Mouse (Mus musculus): ENCODE results near the gene Mvk. TPM values are rescaled to one million over a fixed set of nuclear protein-coding genes. Genes with fewer than 3 reads are reported as not detected.
A peak's percentile ranks its signal among the peaks of the same experiment; 100 is the strongest.

The Mvk gene
- polyA plus RNA-seq, 1 experiment: 10.2 TPM

DNA sequence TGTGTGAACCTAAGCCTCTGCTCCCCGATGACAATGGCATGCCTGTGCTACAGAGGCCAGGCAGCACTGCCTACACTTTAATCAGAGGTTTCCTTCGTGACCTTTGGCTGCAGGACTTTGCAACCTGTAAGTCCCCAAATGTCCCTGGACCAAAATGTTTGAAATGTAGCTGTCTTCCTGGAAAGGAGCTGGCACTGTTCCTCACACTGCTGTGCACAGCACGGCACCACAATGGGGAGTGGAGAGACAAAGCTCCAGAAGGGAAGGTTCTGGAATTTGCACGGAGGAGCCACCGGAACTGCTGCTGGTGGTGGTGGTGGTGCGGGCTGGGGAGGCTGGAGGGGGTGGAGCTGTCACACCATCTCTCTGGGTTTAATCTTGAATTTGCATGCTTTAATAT is 17.3 kb upstream of the Mvk start:
- Histone ChIP-seq H3K4me1 (ENCODE audit: control insufficient read depth, insufficient read depth, low read length) (no peaks in the 10 kb centered on the region), H3K27me3 (ENCODE audit: control insufficient read depth, insufficient read depth, low read length) (no peaks in the 10 kb centered on the region), H3K27ac (ENCODE audit: control insufficient read depth, insufficient read depth, low read depth, low read length) (no peak overlapping the region), H3K36me3 (ENCODE audit: control insufficient read depth, insufficient read depth, low read length) (no peaks in the 10 kb centered on the region), H3K4me3 (ENCODE audit: control insufficient read depth, low read depth, low read length) (no peak overlapping the region)
- no peak for TF ChIP-seq CTCF (IDR thresholded peaks at IDR 0.05; ENCODE audit: control insufficient read depth, insufficient read depth, insufficient replicate concordance, low read depth, low read length)

DNA sequence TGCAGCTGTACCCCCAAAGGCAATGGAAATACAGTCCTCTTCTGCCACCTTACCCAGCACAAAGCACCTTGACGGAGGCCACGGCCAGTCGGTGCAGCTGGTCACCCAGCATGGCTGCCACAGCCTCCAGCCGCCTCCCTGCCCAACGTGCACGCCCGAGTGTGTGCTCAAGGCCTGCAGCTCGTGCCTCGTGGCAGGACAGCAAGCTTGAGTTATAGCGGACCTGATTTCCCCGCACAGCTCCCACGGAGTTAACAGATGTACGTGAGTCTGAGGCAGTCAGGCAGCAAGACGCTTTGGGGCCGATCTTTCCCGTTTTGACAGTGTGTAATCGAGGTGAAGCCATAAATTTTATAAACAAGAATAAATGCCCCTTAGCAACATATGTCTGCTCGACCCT is 15.4 kb upstream of the Mvk start:
- H3K4me1 ChIP-seq (ENCODE audit: control insufficient read depth, insufficient read depth, low read length): no peaks in the 10 kb centered on the region
- no peaks in the 10 kb centered on the region for H3K27me3 ChIP-seq (ENCODE audit: control insufficient read depth, insufficient read depth, low read length)
- no peaks in the 10 kb centered on the region for H3K36me3 ChIP-seq (ENCODE audit: control insufficient read depth, insufficient read depth, low read length)
- no peak overlapping the region for H3K27ac ChIP-seq (ENCODE audit: control insufficient read depth, insufficient read depth, low read depth, low read length)
- H3K4me3 ChIP-seq (ENCODE audit: control insufficient read depth, low read depth, low read length): no peak overlapping the region
- TF ChIP-seq CTCF (IDR thresholded peaks at IDR 0.05; ENCODE audit: control insufficient read depth, insufficient read depth, insufficient replicate concordance, low read depth, low read length): no peak
- TF ChIP-seq POLR2A (IDR thresholded peaks at IDR 0.05; ENCODE audit: control insufficient read depth, low read depth, low read length): no peak

DNA sequence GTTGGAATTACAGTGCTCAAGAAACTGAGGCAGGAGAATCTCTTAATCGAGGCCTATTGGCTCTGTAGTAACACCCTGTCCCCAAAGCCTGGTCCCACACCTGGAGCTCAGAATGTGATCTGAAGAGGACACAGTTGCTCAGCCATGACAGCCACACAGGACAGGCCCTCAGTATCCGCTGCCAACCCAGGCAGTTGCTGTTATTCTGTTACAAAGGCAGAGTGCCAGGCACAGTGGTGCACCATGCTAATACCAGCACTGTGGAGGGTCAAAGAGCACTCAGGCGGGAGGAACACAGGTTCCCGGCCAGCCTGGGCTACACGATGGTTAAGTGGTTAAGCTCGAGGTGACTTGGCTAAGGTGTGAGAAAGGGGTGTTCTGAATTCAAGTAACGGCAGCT is 14.3 kb upstream of the Mvk start:
- no peak for TF ChIP-seq CTCF (IDR thresholded peaks at IDR 0.05; ENCODE audit: control insufficient read depth, insufficient read depth, insufficient replicate concordance, low read depth, low read length)
- no peak for TF ChIP-seq POLR2A (IDR thresholded peaks at IDR 0.05; ENCODE audit: control insufficient read depth, low read depth, low read length)
- no peak overlapping the region for H3K27ac ChIP-seq (ENCODE audit: control insufficient read depth, insufficient read depth, low read depth, low read length)
- no peaks in the 10 kb centered on the region for H3K4me1 ChIP-seq (ENCODE audit: control insufficient read depth, insufficient read depth, low read length)
- no peak overlapping the region for H3K4me3 ChIP-seq (ENCODE audit: control insufficient read depth, low read depth, low read length)
- H3K36me3 ChIP-seq (ENCODE audit: control insufficient read depth, insufficient read depth, low read length): no peaks in the 10 kb centered on the region
- H3K27me3 ChIP-seq (ENCODE audit: control insufficient read depth, insufficient read depth, low read length): no peaks in the 10 kb centered on the region

DNA sequence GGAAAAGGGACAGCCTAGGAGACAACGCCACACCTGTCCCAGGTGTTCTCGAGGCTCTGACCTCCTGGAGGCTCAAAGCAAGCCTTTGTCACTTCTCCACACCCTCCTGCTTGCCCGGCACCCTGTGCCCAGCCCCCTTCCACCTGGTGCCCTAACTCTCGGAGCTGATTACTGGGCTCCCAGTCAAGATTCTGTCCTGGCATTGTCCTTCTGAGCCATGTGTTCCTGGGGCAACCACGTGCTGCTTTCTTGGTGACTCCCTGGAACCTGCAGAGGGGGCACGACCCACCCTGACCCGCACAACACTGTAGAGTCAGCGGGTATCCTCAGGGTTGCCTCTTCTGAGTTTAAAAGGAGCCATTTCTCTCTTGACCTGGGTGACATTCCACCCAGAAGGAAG is 9.7 kb upstream of the Mvk start:
- Histone ChIP-seq H3K27ac (ENCODE audit: control insufficient read depth, insufficient read depth, low read depth, low read length) (no peak overlapping the region), H3K36me3 (ENCODE audit: control insufficient read depth, insufficient read depth, low read length) (no peaks in the 10 kb centered on the region), H3K4me3 (ENCODE audit: control insufficient read depth, low read depth, low read length) (no peak overlapping the region), H3K4me1 (ENCODE audit: control insufficient read depth, insufficient read depth, low read length) (no peaks in the 10 kb centered on the region), H3K27me3 (ENCODE audit: control insufficient read depth, insufficient read depth, low read length) (no peaks in the 10 kb centered on the region)
- TF ChIP-seq CTCF (IDR thresholded peaks at IDR 0.05; ENCODE audit: control insufficient read depth, insufficient read depth, insufficient replicate concordance, low read depth, low read length) (no peak), POLR2A (IDR thresholded peaks at IDR 0.05; ENCODE audit: control insufficient read depth, low read depth, low read length) (no peak)

DNA sequence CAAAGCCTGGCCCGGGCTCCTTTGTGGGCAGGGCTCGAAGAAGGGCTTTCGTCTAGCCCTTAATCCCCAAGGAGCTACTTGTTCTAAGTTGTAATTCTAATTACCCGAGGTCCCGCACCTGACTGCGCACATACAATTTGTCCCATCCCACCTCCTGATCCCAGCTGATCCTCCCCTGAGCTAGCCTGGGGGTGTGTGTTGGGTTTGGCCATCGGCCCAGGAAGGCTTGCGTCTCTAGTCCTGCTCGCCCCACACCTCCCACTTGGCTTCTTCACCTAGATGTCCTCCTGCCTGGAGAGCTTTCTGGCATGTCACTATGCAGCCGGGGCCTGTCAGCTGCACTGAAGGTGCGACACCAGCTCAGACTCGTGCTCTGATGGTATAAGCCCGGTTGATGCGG is 8.5 kb upstream of the Mvk start:
- TF ChIP-seq CTCF (IDR thresholded peaks at IDR 0.05; ENCODE audit: control insufficient read depth, insufficient read depth, insufficient replicate concordance, low read depth, low read length) (no peak), POLR2A (IDR thresholded peaks at IDR 0.05; ENCODE audit: control insufficient read depth, low read depth, low read length) (no peak)

DNA sequence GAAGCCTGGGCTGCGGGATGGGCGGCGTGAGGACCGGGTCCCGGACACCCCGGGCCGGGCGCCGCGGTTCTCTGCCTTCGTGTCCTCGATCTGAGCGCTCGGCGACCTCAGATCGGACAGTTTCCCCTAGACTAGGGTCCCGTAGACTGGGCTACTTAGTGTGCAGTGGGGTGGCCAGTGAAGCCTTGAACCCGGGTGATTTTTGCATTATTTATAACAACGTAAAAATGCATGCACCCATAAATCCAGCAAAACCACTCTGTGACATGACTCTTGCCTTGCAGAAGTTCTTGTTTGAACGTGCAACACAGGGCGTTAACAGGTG is 261 bp downstream of the Mvk start:
- TF ChIP-seq CTCF (IDR thresholded peaks at IDR 0.05; ENCODE audit: control insufficient read depth, insufficient read depth, insufficient replicate concordance, low read depth, low read length) (no peak), POLR2A (IDR thresholded peaks at IDR 0.05; ENCODE audit: control insufficient read depth, low read depth, low read length) (no peak)
- Histone ChIP-seq H3K36me3 (ENCODE audit: control insufficient read depth, insufficient read depth, low read length) (no peaks in the 10 kb centered on the region), H3K4me3 (ENCODE audit: control insufficient read depth, low read depth, low read length) (peak overlapping the region; percentile 93), H3K4me1 (ENCODE audit: control insufficient read depth, insufficient read depth, low read length) (peaks cover 6% of the 10 kb centered on the region), H3K27ac (ENCODE audit: control insufficient read depth, insufficient read depth, low read depth, low read length) (no peak overlapping the region), H3K27me3 (ENCODE audit: control insufficient read depth, insufficient read depth, low read length) (no peaks in the 10 kb centered on the region)

More for the DNA sequence above, 8.5 kb upstream of the Mvk start:
- Histone ChIP-seq H3K27me3 (ENCODE audit: control insufficient read depth, insufficient read depth, low read length) (no peaks in the 10 kb centered on the region), H3K4me1 (ENCODE audit: control insufficient read depth, insufficient read depth, low read length) (no peaks in the 10 kb centered on the region), H3K4me3 (ENCODE audit: control insufficient read depth, low read depth, low read length) (no peak overlapping the region), H3K36me3 (ENCODE audit: control insufficient read depth, insufficient read depth, low read length) (no peaks in the 10 kb centered on the region), H3K27ac (ENCODE audit: control insufficient read depth, insufficient read depth, low read depth, low read length) (no peak overlapping the region)

DNA sequence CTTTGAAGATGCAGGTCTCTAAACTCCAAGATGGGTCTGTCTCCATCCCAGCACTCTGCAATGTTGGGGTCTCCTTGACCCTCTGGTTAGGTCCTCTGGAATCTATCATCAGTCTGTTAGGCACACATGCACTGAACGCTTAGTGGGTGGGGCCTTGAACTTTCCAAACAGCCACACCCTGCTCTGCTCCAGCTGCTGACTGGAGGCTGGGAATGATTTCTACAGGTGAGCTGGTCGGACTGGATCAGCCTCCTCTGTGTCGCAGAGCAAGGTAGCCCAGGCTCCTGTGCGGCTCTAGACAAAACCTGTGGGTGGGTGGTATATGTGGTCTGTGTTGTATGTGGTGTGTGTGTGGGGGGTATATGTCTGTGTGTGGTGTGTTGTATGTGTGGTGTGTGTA is 4.9 kb downstream of the Mvk start:
- H3K36me3 ChIP-seq (ENCODE audit: control insufficient read depth, insufficient read depth, low read length): no peaks in the 10 kb centered on the region
- no peak overlapping the region for H3K27ac ChIP-seq (ENCODE audit: control insufficient read depth, insufficient read depth, low read depth, low read length)
- H3K27me3 ChIP-seq (ENCODE audit: control insufficient read depth, insufficient read depth, low read length): no peaks in the 10 kb centered on the region
- H3K4me1 ChIP-seq (ENCODE audit: control insufficient read depth, insufficient read depth, low read length): peaks cover 3% of the 10 kb centered on the region
- H3K4me3 ChIP-seq (ENCODE audit: control insufficient read depth, low read depth, low read length): no peak overlapping the region
- TF ChIP-seq POLR2A (IDR thresholded peaks at IDR 0.05; ENCODE audit: control insufficient read depth, low read depth, low read length): no peak
- no peak for TF ChIP-seq CTCF (IDR thresholded peaks at IDR 0.05; ENCODE audit: control insufficient read depth, insufficient read depth, insufficient replicate concordance, low read depth, low read length)

DNA sequence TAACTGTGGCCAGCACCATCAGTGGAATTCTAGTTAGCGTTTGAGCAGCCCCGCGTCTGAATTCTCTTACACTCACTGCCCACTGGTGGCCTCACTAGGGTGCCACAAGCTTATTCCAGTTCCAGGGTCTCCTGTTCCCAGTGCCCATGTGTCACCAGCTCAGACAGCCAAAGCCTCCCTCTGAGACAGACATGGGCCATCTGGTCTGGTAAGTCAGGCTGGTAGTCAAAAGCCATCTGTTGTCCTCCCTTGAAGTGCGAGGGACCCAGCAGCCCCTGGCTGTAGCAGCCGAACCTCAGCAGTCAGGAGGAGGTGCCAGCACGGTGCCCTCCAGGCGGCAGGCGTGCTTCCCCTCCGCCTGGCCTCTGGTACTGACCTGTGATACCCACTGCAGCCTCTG is 12.2 kb downstream of the Mvk start:
- H3K4me1 ChIP-seq (ENCODE audit: control insufficient read depth, insufficient read depth, low read length): no peaks in the 10 kb centered on the region
- H3K36me3 ChIP-seq (ENCODE audit: control insufficient read depth, insufficient read depth, low read length): no peaks in the 10 kb centered on the region
- no peak overlapping the region for H3K27ac ChIP-seq (ENCODE audit: control insufficient read depth, insufficient read depth, low read depth, low read length)
- H3K27me3 ChIP-seq (ENCODE audit: control insufficient read depth, insufficient read depth, low read length): no peaks in the 10 kb centered on the region
- no peak for TF ChIP-seq POLR2A (IDR thresholded peaks at IDR 0.05; ENCODE audit: control insufficient read depth, low read depth, low read length)
- TF ChIP-seq CTCF (IDR thresholded peaks at IDR 0.05; ENCODE audit: control insufficient read depth, insufficient read depth, insufficient replicate concordance, low read depth, low read length): no peak
- no peak overlapping the region for H3K4me3 ChIP-seq (ENCODE audit: control insufficient read depth, low read depth, low read length)
